Mouse (Mus musculus) thymus, adult 2 months (tissue): ENCODE measurements at regions not wholly inside any gene's neighbourhood (a gene's known extent, or its start where the extent isn't known, plus 50 kb on each side); places are given as distances from the start of the nearest gene placed in this dataset.

Experiments used
- DNase-seq: peaks from one replicate; pipeline ENCODE4 v3.0.0; 2021
- H3K27ac ChIP-seq: fragments of 200-500 bp; 2 replicates; pipeline ENCODE4 v1.5.1; 2012; ENCODE audit warnings: low read length, control low read depth; ENCODE audit not compliant: control insufficient read depth, insufficient read depth
- H3K27me3 ChIP-seq: fragments of 200-500 bp; 2 replicates; pipeline ENCODE4 v1.6.1; 2012; ENCODE audit warnings: mild to moderate bottlenecking, low read length, moderate library complexity, mixed read lengths; ENCODE audit not compliant: control insufficient read depth, insufficient read depth
- H3K36me3 ChIP-seq: fragments of 200-500 bp; 2 replicates; pipeline ENCODE4 v1.6.1; 2012; ENCODE audit warnings: mild to moderate bottlenecking, low read length, moderate library complexity; ENCODE audit not compliant: control insufficient read depth, insufficient read depth
- H3K4me1 ChIP-seq: fragments of 200-500 bp; replicated peaks from 2 replicates; pipeline ENCODE4 v1.6.1; 2012; ENCODE audit warnings: low read length; ENCODE audit not compliant: control insufficient read depth, insufficient read depth
- H3K4me3 ChIP-seq: fragments of 200-500 bp; 2 replicates; pipeline ENCODE4 v1.5.1; 2012; ENCODE audit warnings: mild to moderate bottlenecking, low read length, control low read depth, moderate library complexity; ENCODE audit not compliant: control insufficient read depth, insufficient read depth
- CTCF ChIP-seq: fragments of 200-500 bp; IDR thresholded peaks from 2 replicates; pipeline ENCODE4 v1.5.1; 2012; ENCODE audit warnings: mild to moderate bottlenecking, control low read depth, low read length, moderate library complexity, borderline replicate concordance; ENCODE audit not compliant: control insufficient read depth, poor library complexity, insufficient read depth; ENCODE audit errors: extremely low read depth
- POLR2A ChIP-seq: fragments of 200-500 bp; IDR thresholded peaks from 2 replicates; pipeline ENCODE4 v1.6.1; 2012; ENCODE audit warnings: mild to moderate bottlenecking, low read length, control low read depth, moderate library complexity; ENCODE audit not compliant: control insufficient read depth, poor library complexity, insufficient read depth; ENCODE audit errors: extremely low read depth
- WGBS: fragments of 180-500 bp; shearing (Covaris S2); methylation state at CpG from one replicate; pipeline ENCODE4 v1.1.7; 2018; 5-methylcytosine and 5-hydroxymethylcytosine counted together

DNA sequence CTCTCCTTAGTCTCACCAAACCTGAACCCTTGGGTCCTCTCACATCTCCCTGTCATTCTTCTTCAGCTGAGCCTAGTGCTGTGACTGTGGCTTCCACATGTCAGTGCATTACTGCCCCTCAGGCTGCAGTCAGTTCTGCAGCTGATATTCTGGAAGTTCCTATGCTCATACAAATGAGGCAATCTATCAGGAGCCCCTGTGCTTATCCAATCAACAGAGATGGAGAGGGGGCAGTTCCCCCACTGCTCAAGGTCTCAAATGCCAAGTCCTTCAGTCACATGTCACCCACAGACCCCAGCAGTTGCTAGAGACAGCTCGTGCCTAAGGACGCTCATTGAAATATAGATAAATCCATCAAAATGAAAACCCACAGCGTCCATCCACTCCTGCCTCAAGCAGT lies 254.5 kb downstream of the Qk start:
- no peak for DNase-seq
- H3K36me3 ChIP-seq, result no peaks in the 10 kb centered on the region
- 93% methylated on average over 3 of the region's 3 CpGs for WGBS
- H3K4me3 ChIP-seq, result no peak overlapping the region
- H3K4me1 ChIP-seq, result no peaks in the 10 kb centered on the region
- no peaks in the 10 kb centered on the region for H3K27me3 ChIP-seq
- H3K27ac ChIP-seq, result no peak overlapping the region
- TF ChIP-seq CTCF, result no peak
- no peak for TF ChIP-seq POLR2A

DNA sequence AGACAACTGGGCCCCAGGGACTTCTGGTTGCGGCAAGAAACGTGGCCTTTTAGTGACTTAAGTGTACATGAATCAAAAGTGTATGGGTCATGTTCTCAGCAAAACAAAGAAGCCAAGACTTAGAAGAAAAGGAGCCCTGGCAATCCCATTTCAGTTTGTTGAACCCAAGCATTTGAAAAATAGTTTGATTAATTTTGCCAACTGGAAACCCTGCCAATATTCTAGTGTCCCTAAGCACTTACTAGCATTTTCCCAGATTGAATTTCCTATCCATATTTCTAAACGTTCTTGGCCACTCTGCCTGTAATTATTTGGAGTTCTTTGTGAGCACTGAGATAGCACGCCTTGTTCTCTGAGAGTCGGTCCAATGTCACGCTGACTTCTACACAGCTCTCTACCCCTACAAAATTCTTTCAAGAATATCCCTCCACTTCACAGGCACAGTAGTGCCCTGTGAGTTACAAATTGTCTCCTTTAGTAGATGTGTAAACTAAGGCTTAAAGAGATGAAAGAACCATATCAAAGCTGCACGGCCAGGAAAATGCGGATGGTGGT lies 257.0 kb downstream of the Qk start:
- TF ChIP-seq CTCF, result no peak
- TF ChIP-seq POLR2A, result no peak
- Histone ChIP-seq H3K27me3 (no peaks in the 10 kb centered on the region), H3K4me3 (no peak overlapping the region), H3K27ac (no peak overlapping the region), H3K36me3 (no peaks in the 10 kb centered on the region), H3K4me1 (no peaks in the 10 kb centered on the region)
- whole genome bisulfite sequencing, result 92% methylated on average over 8 of the region's 8 CpGs
- DNase-seq, result no peak

GRCm38 (mm10) chr17:10057736-10058135 lies 261.9 kb downstream of the Qk start:
- no peak for DNase-seq
- H3K4me1 ChIP-seq, result no peaks in the 10 kb centered on the region
- no peaks in the 10 kb centered on the region for H3K27me3 ChIP-seq
- no peaks in the 10 kb centered on the region for H3K36me3 ChIP-seq
- WGBS, result 91% methylated on average over 1 of the region's 1 CpGs
- no peak for TF ChIP-seq POLR2A
- no peak for TF ChIP-seq CTCF
- H3K4me3 ChIP-seq, result no peak overlapping the region
- no peak overlapping the region for H3K27ac ChIP-seq

DNA sequence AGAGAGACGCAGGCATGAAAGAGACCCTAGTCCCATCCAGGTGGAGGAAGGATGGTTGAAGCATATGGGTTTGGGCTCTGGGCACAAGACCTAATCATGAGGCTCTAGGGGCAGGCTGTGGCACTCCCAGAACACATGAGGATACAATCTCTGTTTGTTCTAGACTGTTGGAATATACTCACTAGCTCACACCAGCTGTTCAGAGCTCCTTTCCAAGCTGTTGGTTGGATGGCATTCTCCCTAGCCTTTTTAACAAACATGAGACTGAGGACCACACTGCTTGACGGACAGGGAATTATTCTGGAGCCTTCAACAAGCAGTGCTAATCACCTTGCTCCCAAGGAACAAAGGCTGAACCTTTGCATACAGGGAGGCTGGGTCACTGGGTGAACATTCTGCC lies 263.6 kb downstream of the Qk start:
- TF ChIP-seq CTCF (no peak), POLR2A (no peak)
- DNase-seq, result no peak
- 98% methylated on average over 2 of the region's 2 CpGs for WGBS

GRCm38 (mm10) chr17:10054375-10054774 lies 265.3 kb downstream of the Qk start:
- no peak for TF ChIP-seq CTCF
- TF ChIP-seq POLR2A, result no peak
- Histone ChIP-seq H3K27me3 (no peaks in the 10 kb centered on the region), H3K4me3 (no peak overlapping the region), H3K4me1 (no peaks in the 10 kb centered on the region), H3K27ac (no peak overlapping the region), H3K36me3 (no peaks in the 10 kb centered on the region)
- WGBS, result 93% methylated on average over 5 of the region's 5 CpGs
- DNase-seq, result no peak

More for the DNA sequence above, 263.6 kb downstream of the Qk start:
- Histone ChIP-seq H3K4me1 (no peaks in the 10 kb centered on the region), H3K27ac (no peak overlapping the region), H3K27me3 (no peaks in the 10 kb centered on the region), H3K36me3 (no peaks in the 10 kb centered on the region), H3K4me3 (no peak overlapping the region)

DNA sequence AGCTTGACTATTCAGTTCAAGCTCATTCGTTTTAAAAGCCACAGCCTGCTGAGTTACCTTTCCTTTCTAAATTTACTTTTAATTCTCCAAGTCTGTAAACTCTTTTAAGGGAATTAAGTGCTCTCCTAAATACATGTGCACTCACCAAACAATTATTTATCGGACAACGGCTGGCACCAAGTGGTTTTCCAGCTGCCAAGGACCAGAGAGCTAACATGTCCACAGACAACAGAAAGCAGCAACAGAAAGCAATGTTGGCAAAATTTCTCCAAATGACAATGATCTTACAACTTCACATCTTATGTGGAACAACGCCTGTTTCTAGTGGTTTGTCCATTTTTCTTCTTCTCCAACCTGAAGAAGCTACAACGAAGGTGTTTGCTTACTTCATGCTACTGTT lies 275.3 kb downstream of the Qk start:
- 84% methylated on average over 5 of the region's 5 CpGs for WGBS
- Histone ChIP-seq H3K36me3 (no peaks in the 10 kb centered on the region), H3K27me3 (no peaks in the 10 kb centered on the region), H3K4me1 (no peaks in the 10 kb centered on the region), H3K4me3 (no peak overlapping the region), H3K27ac (no peak overlapping the region)
- DNase-seq, result no peak
- no peak for TF ChIP-seq POLR2A
- no peak for TF ChIP-seq CTCF
